Mouse (Mus musculus): ENCODE results near the gene Acly.

The Acly gene

GRCm38 (mm10) chr11:100505997-100506396 lies 21.8 kb downstream of the Acly start:
- no peak for DNase-seq

DNA sequence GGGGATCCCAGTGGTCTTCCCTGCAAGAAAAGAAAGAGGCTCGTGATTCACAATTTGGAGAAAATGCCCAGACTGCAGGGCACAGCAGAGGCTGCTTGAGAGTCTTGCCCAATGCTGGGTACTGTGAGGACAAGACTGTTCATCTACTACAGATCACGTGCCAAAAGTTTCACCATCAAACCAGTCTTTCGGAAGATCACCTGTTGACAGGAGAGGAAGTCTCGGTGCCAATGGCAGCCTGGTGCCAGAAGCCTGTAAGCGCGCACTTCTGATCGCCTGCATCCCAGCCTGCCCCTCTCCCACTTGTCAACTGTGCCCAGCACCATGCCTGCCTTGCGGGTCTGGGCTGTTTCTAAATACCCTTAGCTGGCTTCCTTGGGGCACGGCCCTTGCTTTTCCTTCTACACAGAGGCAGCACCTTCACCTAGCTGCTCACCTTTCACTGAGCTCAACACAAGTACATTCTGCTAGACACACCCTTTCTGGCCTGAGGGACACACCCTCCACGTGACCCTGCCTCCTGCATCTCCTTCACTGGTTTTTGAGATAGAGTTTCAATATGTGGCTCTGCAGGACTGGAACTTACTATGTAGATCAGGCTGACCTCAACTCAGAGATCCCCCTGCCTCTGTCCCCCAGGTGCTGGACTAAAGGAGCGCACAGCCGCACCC lies 22.7 kb downstream of the Acly start:
- DNase-seq: no peak

DNA sequence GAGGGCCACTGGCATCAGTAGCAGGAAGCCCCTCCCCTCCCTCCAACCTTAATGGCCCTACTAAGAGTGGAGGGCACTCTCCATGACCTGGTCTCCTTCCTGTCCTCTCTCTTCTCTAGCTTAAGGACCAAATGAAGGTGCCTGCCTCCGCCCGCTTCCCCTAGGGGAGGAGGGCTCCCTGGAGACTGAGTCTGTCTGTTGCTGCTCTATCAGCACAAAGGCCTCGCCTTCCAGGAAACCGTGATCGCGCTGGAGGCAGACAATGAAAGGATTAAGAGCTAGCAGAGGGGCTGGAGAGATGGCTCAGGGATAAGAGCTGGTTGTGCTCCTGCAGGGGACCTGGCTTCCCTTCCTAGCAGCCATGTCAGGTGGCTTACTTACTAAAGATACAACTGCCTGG lies 26.5 kb downstream of the Acly start:
- DNase-seq: peak; percentile 15

GRCm38 (mm10) chr11:100500651-100501050 lies 27.1 kb downstream of the Acly start:
- DNase-seq: peak; percentile 59

- no peak for DNase-seq
Measured at GRCm38 (mm10) chr11:100500241-100500640, 27.6 kb downstream of the Acly start.

GRCm38 (mm10) chr11:100493771-100494170 lies 34.0 kb downstream of the Acly start:
- DNase-seq: no peak

DNA sequence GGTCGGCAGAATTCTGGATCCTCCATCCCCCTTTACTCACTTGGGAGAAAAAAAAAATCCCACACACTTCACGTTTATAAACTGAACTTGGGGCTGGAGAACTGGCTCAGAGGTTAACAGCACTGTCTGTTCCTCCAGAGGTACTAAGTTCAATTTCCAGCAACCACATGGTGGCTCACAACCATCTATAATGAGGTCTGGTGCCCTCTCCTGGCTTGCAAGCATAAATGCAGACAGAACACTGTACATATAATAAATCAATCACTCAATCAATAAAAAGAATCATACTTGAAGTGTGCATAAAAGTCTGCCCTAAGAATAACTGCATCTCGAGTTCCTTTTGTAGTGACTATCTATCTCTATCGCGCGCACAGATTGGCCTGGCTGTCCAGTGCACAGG lies 36.8 kb downstream of the Acly start:
- peak; percentile 16 for DNase-seq

DNA sequence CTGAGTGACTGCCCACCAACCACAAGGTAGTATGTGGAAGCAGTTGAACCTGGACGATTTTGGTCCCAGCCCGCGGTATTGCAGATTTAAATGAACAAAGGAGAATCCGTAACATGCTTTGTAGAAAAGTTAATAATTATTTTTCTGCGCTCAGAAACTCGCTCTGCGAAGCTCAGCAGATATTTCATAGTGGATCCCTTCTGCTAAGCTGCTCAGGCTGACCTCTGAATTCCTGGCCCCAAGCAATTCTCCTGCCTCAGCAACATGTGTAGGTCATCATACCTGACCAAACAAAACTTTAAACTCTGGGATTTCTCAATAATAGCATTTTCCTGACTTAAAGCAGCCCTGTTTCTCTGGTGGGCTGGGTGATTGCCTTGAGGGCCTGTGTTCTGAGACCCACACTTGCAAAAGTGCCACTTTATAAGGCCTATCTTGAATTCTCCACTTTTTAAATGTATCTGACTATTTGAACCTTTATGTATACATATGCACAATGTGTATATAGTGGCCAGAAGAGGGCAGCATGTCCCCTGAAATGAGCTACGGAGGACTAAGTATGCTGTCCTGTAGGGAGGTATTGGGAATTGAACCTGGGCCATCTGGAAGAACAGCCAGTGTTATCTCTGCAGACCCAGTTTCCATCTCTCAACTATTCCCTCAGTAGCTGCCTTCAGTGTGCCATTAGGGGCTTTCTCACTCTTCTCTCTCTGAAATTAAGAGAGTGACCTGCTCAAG lies 41.8 kb downstream of the Acly start:
- DNase-seq: peak; percentile 63

- no peak for DNase-seq
Measured at GRCm38 (mm10) chr11:100484461-100484860, 43.3 kb downstream of the Acly start.

- no peak for DNase-seq
Measured at GRCm38 (mm10) chr11:100479152-100479551, 48.6 kb downstream of the Acly start.

GRCm38 (mm10) chr11:100476281-100476680 lies 51.5 kb downstream of the Acly start:
- DNase-seq: no peak

DNA sequence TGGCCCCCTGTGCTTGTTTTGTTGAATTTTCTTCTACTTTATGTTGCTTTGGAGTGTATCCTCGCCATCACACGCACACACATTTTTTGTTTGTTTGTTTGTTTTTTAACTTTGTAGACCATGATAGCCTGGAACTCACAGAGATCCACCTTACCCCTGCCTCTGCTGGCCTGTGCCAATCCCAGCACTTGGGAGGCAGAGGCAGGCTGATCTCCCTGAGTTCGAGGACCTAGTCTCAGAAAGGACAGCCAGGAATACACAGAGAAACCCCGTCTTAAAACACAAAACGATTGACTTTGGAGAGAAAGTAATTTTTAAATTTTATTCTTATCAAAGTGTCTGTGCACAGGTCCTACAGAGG lies 54.9 kb downstream of the Acly start:
- DNase-seq: no peak

GRCm38 (mm10) chr11:100472197-100472934 lies 55.4 kb downstream of the Acly start, which contains the start of gene Klhl11:
Klhl11 (minus strand) TSS chr11:100472741.
- DNase-seq: peak; percentile 95

DNA sequence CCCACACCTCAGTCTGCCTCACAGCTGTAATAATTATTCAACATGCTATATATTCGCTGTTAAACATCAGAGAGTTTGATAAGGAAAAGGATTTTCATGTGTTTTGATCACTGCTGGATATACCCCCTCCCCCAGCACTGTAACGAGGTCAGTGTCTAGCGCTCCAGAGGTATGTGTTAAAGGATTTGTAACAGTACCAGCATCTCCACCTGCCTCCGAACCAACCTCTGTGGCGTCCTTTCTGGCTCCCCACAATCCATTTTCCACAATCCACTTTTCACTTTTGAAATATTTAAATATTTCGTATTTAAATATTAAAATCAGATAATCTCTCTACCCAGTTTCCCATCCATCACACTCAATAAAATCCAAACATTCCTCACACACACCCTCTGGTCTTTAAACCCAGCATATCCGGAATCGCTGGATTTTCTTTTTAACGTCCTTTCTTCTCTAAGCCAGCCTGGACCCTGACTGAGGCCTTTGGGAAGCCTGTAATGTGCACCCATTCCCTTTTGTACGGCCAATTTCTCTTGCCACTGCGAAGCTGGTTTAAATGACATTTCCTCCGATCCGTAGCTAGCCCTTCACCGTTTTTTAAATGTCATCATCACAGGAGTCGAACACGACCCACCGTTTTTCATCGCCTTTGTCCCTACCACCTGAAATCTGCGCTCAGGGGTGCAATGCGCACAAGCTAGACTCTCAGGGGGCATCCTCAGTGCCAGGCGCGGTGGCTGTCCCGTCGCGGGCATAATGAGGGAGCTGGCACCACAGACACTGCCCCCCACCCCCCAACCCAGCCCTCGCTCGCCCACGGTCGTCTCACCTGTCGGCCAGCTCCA lies 56.2 kb downstream of the Acly start:
- peak; percentile 31 for DNase-seq

- no peak for DNase-seq
Measured at GRCm38 (mm10) chr11:100465833-100466232, 62.0 kb downstream of the Acly start.

DNA sequence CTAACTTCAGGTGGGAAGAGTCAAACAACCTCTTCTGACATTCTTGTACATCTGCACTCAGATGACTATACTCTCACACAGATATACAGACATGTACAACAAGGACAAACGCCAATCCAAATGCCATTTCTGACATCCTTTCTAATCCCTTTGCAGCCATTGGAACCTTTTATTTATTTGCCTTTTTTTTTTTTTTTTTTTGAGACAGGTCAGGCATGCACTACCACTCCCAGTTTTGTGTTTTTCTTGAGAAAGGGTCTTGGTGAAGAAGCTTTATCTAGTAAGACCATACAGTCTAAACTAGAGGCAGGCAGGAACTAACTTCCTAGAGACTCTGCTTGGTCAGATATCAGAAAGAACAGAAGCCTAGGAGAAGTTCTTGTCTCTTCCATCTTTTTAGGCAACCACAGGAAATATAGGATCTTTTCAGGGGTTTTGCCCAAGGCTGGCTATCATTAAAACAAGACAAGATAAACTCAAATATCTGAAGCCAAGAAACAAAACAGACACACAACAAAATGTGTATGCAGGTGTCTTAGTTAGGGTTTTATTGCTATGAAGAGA lies 62.5 kb downstream of the Acly start:
- no peak for DNase-seq

DNA sequence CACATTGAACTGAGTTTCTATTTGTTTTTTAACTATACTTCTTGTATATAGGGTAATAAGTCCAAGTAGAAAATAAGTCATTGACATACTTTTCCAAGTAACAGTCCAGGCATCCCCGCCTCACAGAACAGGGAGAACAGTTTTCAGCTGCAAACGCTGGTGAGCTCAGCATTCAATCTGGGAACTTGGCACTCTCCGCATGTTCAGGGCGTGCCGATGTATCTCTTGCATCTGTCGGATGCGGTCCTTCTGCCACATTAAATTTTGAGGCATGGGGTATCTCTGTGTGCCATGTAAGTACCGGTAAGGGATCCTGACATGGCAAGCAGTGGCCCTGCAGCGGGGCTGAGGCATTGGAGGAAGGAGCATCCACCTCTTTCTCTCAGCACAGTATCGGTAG lies 65.1 kb downstream of the Acly start:
- DNase-seq: no peak

- no peak for DNase-seq
Measured at GRCm38 (mm10) chr11:100457711-100458110, 70.1 kb downstream of the Acly start.

GRCm38 (mm10) chr11:100457247-100457646 lies 70.6 kb downstream of the Acly start:
- no peak for DNase-seq

DNA sequence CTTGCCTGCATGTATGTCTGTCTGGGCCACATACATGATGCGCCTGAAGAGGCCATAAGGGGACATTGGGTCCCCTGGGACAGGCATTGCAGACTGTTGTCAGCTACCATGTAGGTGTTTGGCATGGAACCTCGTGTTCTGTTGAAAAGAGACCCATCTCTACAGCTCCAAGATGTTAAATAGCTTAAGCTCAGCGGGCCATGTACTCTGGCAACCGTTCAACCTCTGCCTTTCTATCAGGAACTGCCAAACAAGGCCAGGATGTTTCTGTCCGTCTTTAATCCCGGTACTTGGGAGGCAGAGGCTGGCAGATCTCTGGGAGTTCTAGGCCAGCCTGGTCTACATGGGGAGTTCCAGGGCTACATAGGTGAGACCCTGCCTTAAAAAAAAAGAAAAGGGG lies 85.2 kb downstream of the Acly start:
- no peak for DNase-seq

- DNase-seq: no peak
Measured at GRCm38 (mm10) chr11:100441797-100442196, 86.0 kb downstream of the Acly start, which contains the start of the genes Nt5c3b and Klhl10. Nt5c3b (minus strand) TSS chr11:100441808. Klhl10 (plus strand) TSS chr11:100441917.
